Mouse (Mus musculus) liver, adult 2 months (tissue): Measurements from ENCODE around the gene Pi4k2a.

ENCODE experiments used
- CTCF ChIP-seq: fragments of 200-500 bp; IDR thresholded peaks from 2 replicates; pipeline ENCODE4 v1.5.1; 2011; ENCODE audit warnings: low read depth, low read length, control low read depth
- POLR2A ChIP-seq: fragments of 200-500 bp; IDR thresholded peaks from 2 replicates; pipeline ENCODE4 v1.6.1; 2011; ENCODE audit warnings: low read length, control low read depth; ENCODE audit not compliant: insufficient read depth; ENCODE audit errors: extremely low read depth

- TF ChIP-seq POLR2A (no peak), CTCF (peak; percentile 90)
These were observed 61.7 kb downstream of the Pi4k2a start for GRCm38 (mm10) chr19:42151990-42152389.
